Comparison of ENCODE assay signal across 8 mouse cellular contexts in the genomic region with DNA sequence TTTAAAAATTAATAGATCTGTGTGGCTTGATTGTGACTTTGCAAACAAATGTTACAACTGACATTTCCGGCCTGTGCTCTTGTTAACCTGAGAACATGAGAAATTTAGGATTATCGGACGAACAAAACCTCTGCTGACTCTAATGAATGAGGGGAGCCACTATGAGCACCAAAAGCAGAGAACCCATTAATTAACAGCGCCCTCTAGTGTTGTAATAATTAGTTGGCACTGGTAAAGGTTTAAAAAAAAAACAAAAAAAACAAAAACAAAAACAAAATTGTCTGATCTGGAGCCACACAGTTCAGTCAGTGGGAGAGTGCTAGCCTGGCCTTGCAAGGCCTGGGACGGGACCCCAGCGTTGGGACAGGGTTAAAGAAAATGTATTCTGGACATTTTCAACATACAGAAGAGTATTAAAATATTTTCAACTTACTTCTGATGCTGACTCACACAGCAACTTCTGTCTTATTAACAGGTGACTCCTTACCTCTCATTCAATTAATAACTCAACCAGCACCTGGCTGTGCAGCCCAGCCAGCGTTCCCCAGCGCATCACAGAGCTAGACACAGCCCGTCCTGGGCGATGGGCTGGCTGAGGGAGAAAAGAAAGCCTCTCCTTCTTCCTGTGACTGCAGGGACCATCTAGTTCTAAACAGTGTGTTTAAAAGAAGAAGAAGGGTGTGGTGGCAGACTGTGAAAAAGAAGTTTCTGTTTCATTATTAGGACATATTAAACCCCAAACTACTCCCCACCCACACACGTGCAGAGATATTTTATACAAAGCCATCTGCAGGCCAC. TPM values are rescaled to one million over a fixed set of nuclear protein-coding genes. Genes with fewer than 3 reads are reported as not detected.
DNase-seq lines count a peak whose midpoint lies in the region; ATAC-seq and TF ChIP-seq lines count a peak whose summit lies in the region.

No protein-coding gene starts in this region.

- WGBS in cerebellum, adult 2 months: 45% methylated on average over 11 of the region's 11 CpGs
- WGBS in lung, adult 2 months: 35% methylated on average over 11 of the region's 11 CpGs

- H3K27ac ChIP-seq in cerebellum, adult 2 months (ENCODE audit: insufficient read depth, low read length): no peak overlapping the region

- no peak for ATAC-seq in cerebellum, adult (ENCODE audit: insufficient number of reproducible peaks, low FRiP score, low TSS enrichment)
- ATAC-seq in erythroid progenitor cell, adult 5-6 weeks (replicated peaks; ENCODE audit: low FRiP score, poor library complexity, severe bottlenecking): peak; percentile 49; the same call in 1 of the 2 replicates
- peak; percentile 42; the same call in 1 of the 2 replicates for ATAC-seq in neutrophil, adult 5-6 weeks (ENCODE audit: extremely low read depth, insufficient number of reproducible peaks, low FRiP score, poor library complexity, severe bottlenecking)

- DNase-seq in cerebellum, adult 2 months: peak in 1 of 2 experiments; percentile 55
- no peak for DNase-seq in lung, adult 2 months
- DNase-seq in lung, postnatal 4 days: no peak
- DNase-seq in urinary bladder, postnatal 14 days (ENCODE audit: low spot score): no peak
- DNase-seq in ovary, postnatal 10 days (ENCODE audit: low spot score): no peak

- no peaks in the 10 kb centered on the region for H3K27me3 ChIP-seq in cerebellum, adult 2 months (ENCODE audit: control insufficient read depth, insufficient read depth, low read length)

- peaks cover 23% of the 10 kb centered on the region for H3K4me1 ChIP-seq in cerebellum, adult 2 months (ENCODE audit: control insufficient read depth, insufficient read depth, low read length)
- peaks cover 19% of the 10 kb centered on the region for H3K4me1 ChIP-seq in lung, adult 2 months (ENCODE audit: control insufficient read depth, insufficient read depth, low read length)

- 0 out of 2 replicates have a peak, but pooled peaks have one; percentile 13 for TF ChIP-seq CTCF in cerebellum, adult 2 months (IDR thresholded peaks at IDR 0.05; ENCODE audit: borderline replicate concordance, insufficient read depth, low read depth, low read length)
- TF ChIP-seq CTCF in lung, adult 2 months (IDR thresholded peaks at IDR 0.05; ENCODE audit: insufficient read depth, low read length): 0 out of 2 replicates have a peak, but pooled peaks have one; percentile 1

- no peak for TF ChIP-seq POLR2A in cerebellum, adult 2 months (IDR thresholded peaks at IDR 0.05; ENCODE audit: borderline replicate concordance, insufficient read depth, low read length)
- no peak for TF ChIP-seq POLR2A in lung, adult 2 months (IDR thresholded peaks at IDR 0.05; ENCODE audit: borderline replicate concordance, extremely low read depth, low read depth, low read length)

- no peak overlapping the region for H3K4me3 ChIP-seq in cerebellum, adult 2 months (replicated peaks; ENCODE audit: insufficient read depth, low read depth, low read length)
- H3K4me3 ChIP-seq in lung, adult 2 months (replicated peaks; ENCODE audit: extremely low read depth, low read depth, low read length): peak overlapping the region; percentile 14

RNA-seq across cellular contexts. Expression of a gene that starts 30.7 kb away (rescaled TPM):
- 68.6 and 76.9 TPM in 2 replicates for polyA plus RNA-seq in cerebellum, adult 2 months (2012; rRNA removed)
- 82.2 and 83.1 TPM in 2 replicates for polyA plus RNA-seq in lung, adult 2 months (2012; rRNA removed)
- total RNA-seq in erythroid progenitor cell, adult 5-6 weeks (2015; ENCODE audit: low replicate concordance): 2.9 and 8.3 TPM in 2 replicates
- 0.53 and 14.8 TPM in 2 replicates for total RNA-seq in erythroid progenitor cell, adult 5-6 weeks (2017; ENCODE audit: low replicate concordance)
- total RNA-seq in neutrophil, adult 5-6 weeks (2017): 16.5 and 19.6 TPM in 2 replicates
